Mouse (Mus musculus): ENCODE results near the gene Dpyd. TPM values are rescaled to one million over a fixed set of nuclear protein-coding genes. Genes with fewer than 3 reads are reported as not detected.

Dpyd gene
- 4.4 and 6.7 TPM in 2 replicates for polyA plus RNA-seq (2014; fragmentation: Nextera tagmentation; extraction: Ambion mirVana)

DNA sequence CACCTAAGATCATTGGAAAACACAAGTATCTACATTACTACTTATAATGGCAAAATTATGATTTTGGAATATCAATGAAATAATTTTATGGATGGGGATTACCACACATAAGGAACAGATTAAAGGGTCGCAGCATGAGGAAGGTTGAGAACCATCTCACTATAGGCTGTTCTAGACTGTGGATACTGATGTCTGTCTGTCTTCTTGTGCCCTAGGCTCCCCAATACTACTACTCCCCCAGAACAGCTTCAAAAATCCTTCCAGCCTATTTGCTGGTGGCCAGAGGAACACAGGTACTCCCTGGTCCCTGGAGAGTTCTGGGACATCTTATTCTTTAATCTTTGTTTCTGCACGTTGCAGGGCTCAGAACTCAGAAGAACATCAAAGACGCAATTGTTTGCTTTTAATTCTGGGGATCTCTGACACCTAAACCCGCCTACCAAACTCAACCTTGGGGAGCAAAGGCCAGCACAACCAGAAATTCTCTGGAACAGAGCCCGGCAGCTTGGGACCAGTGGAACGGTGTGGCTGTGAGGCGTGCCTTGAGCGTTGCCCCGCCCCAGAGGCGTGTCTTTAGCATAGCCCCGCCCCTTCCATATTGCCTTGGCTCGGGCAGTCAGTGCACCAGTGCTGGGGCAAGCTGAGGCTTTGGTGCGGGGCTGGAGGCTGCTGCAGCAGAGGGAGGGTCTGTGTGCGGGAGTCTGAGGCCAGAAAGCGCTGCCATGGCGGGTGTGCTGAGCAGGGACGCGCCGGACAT lies at the start of gene Dpyd:
TSS of gene Dpyd (plus strand) at position 576 of the 757 bp plus-strand sequence.
- H3K4me1 ChIP-seq (replicated peaks; ENCODE audit: control insufficient read depth, insufficient read depth, low read length) = no peaks in the 10 kb centered on the region
- peak; percentile 92 for DNase-seq (ENCODE audit: low spot score)
- H3K4me3 ChIP-seq (ENCODE audit: low read depth, low read length) = peak within 1 kb of the TSS; percentile 62
- H3K9ac ChIP-seq (ENCODE audit: low read length) = peak within 1 kb of the TSS; percentile 61
- no peaks in the 10 kb centered on the region for H3K36me3 ChIP-seq (ENCODE audit: control insufficient read depth, insufficient read depth, low read length)
- H3K9me3 ChIP-seq (ENCODE audit: control insufficient read depth, low read length) = no peaks in the 10 kb centered on the region
- peak within 1 kb of the TSS; percentile 85 for H3K4me2 ChIP-seq (ENCODE audit: low read depth, low read length, severe bottlenecking)
- no peak within 1 kb of the TSS for H3K27ac ChIP-seq (ENCODE audit: low read depth, low read length)
- H3K27me3 ChIP-seq (ENCODE audit: control insufficient read depth, insufficient read depth, low read length) = no peaks in the 10 kb centered on the region
- peak; percentile 100 for ATAC-seq (replicated peaks; ENCODE audit: low FRiP score)
- 5% methylated on average over 19 of the region's 19 CpGs for WGBS

DNA sequence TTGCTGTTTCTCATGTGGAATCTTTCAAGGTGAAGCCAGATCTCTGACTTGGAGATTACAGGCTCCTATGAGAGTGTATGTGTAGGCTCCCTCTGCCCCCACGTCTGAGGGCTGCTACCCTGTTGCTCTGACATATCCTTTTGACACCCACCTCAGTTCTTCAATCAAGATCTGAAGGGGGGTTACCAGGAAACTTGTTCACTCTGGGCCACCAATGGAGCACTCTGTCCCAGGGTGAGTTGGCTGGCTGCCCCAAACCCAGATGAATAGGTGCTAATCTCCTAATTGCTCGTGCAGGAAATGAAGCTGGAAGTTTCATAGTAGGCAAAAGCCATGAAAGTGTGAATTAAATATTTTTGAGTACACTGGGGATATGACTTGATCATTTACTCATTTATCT lies 24.3 kb upstream of the Dpyd start:
- ATAC-seq (replicated peaks; ENCODE audit: low FRiP score) (peak; percentile 38; the same call in 1 of the 2 replicates), DNase-seq (ENCODE audit: low spot score) (no peak)
- H3K27ac ChIP-seq (ENCODE audit: low read depth, low read length) = no peak overlapping the region
- H3K9ac ChIP-seq (ENCODE audit: low read length) = no peak overlapping the region
- H3K4me1 ChIP-seq (replicated peaks; ENCODE audit: control insufficient read depth, insufficient read depth, low read length) = no peaks in the 10 kb centered on the region
- no peak overlapping the region for H3K4me3 ChIP-seq (ENCODE audit: low read depth, low read length)
- no peaks in the 10 kb centered on the region for H3K9me3 ChIP-seq (ENCODE audit: control insufficient read depth, low read length)
- no peaks in the 10 kb centered on the region for H3K27me3 ChIP-seq (ENCODE audit: control insufficient read depth, insufficient read depth, low read length)
- H3K36me3 ChIP-seq (ENCODE audit: control insufficient read depth, insufficient read depth, low read length) = no peaks in the 10 kb centered on the region
- 26% methylated on average over 2 of the region's 2 CpGs for WGBS
- H3K4me2 ChIP-seq (ENCODE audit: low read depth, low read length, severe bottlenecking) = no peak overlapping the region

DNA sequence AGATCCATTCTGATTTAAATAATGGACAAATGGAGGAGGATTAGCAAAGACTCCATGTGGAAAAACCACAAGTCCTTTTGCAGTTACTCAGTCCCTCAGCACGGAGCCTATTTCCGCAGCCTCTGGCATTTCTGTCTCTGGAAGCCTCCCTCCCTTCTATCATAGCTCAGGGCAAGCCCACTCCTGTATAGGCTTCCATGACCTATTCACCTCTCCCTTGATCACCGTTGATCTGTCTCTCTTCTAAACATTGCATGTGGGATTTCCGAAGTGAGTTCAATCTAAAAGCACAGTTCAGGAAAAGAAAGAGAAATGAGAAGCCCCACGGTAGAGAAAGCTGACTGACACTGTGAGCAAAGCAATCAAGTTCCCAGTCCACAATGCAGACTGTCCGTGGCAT lies 20.2 kb upstream of the Dpyd start:
- Histone ChIP-seq H3K4me3 (ENCODE audit: low read depth, low read length) (no peak overlapping the region), H3K9me3 (ENCODE audit: control insufficient read depth, low read length) (no peaks in the 10 kb centered on the region), H3K4me1 (replicated peaks; ENCODE audit: control insufficient read depth, insufficient read depth, low read length) (no peaks in the 10 kb centered on the region), H3K36me3 (ENCODE audit: control insufficient read depth, insufficient read depth, low read length) (no peaks in the 10 kb centered on the region), H3K4me2 (ENCODE audit: low read depth, low read length, severe bottlenecking) (no peak overlapping the region), H3K27me3 (ENCODE audit: control insufficient read depth, insufficient read depth, low read length) (no peaks in the 10 kb centered on the region), H3K9ac (ENCODE audit: low read length) (no peak overlapping the region), H3K27ac (ENCODE audit: low read depth, low read length) (no peak overlapping the region)
- ATAC-seq (replicated peaks; ENCODE audit: low FRiP score) (no peak), DNase-seq (ENCODE audit: low spot score) (no peak)
- WGBS = 39% methylated on average over 6 of the region's 6 CpGs

DNA sequence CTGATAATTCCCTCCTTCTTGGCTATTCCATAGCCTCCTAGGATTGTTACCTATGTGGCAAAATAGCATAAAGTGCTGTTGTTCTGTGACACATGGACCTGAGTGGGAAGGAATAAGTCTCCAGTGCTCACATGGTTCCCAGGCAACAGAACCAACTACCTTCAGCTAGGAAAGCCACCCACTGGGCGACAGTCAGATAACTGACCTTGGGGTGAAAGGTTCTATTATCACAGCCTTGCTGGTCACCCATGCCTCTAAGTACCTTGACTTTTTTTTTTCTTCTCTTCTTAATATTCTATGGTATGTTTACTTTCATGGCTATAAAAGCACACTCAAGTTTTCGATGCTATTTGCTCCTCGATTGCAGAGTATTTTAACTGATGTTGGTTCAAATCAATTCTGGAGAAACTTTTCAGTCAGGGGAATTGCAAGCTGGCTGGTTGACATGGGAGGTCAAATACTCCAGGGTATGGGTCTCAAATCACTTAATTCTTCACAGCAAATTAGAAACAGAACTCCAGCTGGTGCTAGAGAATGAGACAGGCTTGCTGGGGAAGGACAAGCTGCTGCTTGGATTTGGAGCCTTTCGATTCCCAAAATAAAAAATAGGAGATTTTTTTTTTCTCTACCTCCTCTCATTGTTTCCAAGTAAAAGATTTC lies 14.2 kb upstream of the Dpyd start:
- Histone ChIP-seq H3K9me3 (ENCODE audit: control insufficient read depth, low read length) (no peaks in the 10 kb centered on the region), H3K27me3 (ENCODE audit: control insufficient read depth, insufficient read depth, low read length) (no peaks in the 10 kb centered on the region), H3K4me2 (ENCODE audit: low read depth, low read length, severe bottlenecking) (no peak overlapping the region), H3K4me3 (ENCODE audit: low read depth, low read length) (no peak overlapping the region), H3K9ac (ENCODE audit: low read length) (no peak overlapping the region), H3K27ac (ENCODE audit: low read depth, low read length) (no peak overlapping the region), H3K4me1 (replicated peaks; ENCODE audit: control insufficient read depth, insufficient read depth, low read length) (no peaks in the 10 kb centered on the region), H3K36me3 (ENCODE audit: control insufficient read depth, insufficient read depth, low read length) (no peaks in the 10 kb centered on the region)
- no peak for ATAC-seq (replicated peaks; ENCODE audit: low FRiP score)
- no peak for DNase-seq (ENCODE audit: low spot score)
- WGBS = 54% methylated on average over 4 of the region's 4 CpGs

DNA sequence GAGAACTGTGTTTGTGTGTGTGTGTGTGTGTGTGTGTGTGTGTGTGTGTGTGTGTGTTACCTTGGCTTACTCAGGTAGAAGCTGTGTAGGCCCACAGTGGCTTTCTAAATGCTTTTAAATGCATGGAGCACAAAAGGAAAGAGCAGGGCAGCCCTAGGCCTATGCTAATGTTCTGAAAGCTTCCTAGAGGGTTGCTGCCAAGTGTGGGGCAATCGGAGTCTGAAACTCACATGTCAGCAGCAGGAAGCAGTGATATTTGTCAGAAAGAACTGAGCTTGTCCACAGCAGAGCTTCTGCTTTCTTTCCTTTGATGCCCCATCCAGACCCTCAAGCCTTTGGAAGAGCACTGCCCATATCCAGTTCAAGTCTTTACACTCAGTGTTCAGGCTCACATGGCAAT lies 4.3 kb upstream of the Dpyd start:
- ATAC-seq (replicated peaks; ENCODE audit: low FRiP score) = no peak
- no peak for DNase-seq (ENCODE audit: low spot score)

DNA sequence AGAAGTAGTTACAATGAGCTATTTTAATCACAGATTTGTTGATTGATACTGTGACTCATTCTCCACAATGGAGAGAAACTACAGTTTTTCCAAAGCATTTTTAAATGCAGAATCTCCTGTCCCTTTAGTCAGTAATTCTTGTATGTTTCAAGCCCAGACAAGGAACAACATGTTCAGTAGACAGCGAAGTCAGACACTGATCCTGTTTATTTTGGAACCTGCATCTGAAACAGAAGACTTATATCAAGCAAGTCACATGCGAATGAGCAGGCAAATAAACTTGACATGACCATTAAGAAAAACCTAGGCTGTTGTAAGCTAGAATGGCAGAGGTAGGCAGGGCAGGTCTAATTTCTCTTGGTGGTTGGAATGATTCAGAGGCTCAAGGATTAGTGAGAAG lies 2.0 kb upstream of the Dpyd start:
- ATAC-seq (replicated peaks; ENCODE audit: low FRiP score) (no peak), DNase-seq (ENCODE audit: low spot score) (no peak)
- Histone ChIP-seq H3K27me3 (ENCODE audit: control insufficient read depth, insufficient read depth, low read length) (no peaks in the 10 kb centered on the region), H3K9ac (ENCODE audit: low read length) (no peak overlapping the region), H3K27ac (ENCODE audit: low read depth, low read length) (no peak overlapping the region), H3K9me3 (ENCODE audit: control insufficient read depth, low read length) (no peaks in the 10 kb centered on the region), H3K4me1 (replicated peaks; ENCODE audit: control insufficient read depth, insufficient read depth, low read length) (no peaks in the 10 kb centered on the region), H3K4me2 (ENCODE audit: low read depth, low read length, severe bottlenecking) (no peak overlapping the region), H3K36me3 (ENCODE audit: control insufficient read depth, insufficient read depth, low read length) (no peaks in the 10 kb centered on the region), H3K4me3 (ENCODE audit: low read depth, low read length) (no peak overlapping the region)
- WGBS = 91% methylated on average over 2 of the region's 2 CpGs

More for the DNA sequence above, 4.3 kb upstream of the Dpyd start:
- Histone ChIP-seq H3K4me1 (replicated peaks; ENCODE audit: control insufficient read depth, insufficient read depth, low read length) (no peaks in the 10 kb centered on the region), H3K36me3 (ENCODE audit: control insufficient read depth, insufficient read depth, low read length) (no peaks in the 10 kb centered on the region), H3K4me2 (ENCODE audit: low read depth, low read length, severe bottlenecking) (no peak overlapping the region), H3K27ac (ENCODE audit: low read depth, low read length) (no peak overlapping the region), H3K9ac (ENCODE audit: low read length) (no peak overlapping the region), H3K9me3 (ENCODE audit: control insufficient read depth, low read length) (no peaks in the 10 kb centered on the region), H3K4me3 (ENCODE audit: low read depth, low read length) (no peak overlapping the region), H3K27me3 (ENCODE audit: control insufficient read depth, insufficient read depth, low read length) (no peaks in the 10 kb centered on the region)
- 75% methylated on average over 1 of the region's 1 CpGs for WGBS

DNA sequence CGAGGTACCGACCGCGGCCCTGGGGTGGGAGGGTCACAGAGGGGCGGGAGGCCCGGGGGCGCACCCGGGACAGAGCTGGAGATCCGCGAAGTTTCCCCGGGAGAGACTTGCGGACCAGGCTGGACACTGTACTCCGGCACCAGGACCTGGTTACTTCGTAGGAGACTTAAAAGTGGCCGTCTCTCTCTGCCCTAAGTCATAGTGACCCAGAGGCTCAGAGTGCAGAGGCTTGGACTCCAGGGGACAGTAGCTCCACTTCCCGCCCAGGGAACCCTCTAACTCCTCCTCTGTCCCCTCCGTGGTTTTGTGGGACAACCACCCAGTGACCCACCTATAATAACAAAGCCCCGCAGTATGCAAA lies 362 bp downstream of the Dpyd start:
- Histone ChIP-seq H3K9me3 (ENCODE audit: control insufficient read depth, low read length) (no peaks in the 10 kb centered on the region), H3K4me3 (ENCODE audit: low read depth, low read length) (peak overlapping the region; percentile 62), H3K9ac (ENCODE audit: low read length) (peak overlapping the region; percentile 61), H3K27ac (ENCODE audit: low read depth, low read length) (no peak overlapping the region), H3K4me1 (replicated peaks; ENCODE audit: control insufficient read depth, insufficient read depth, low read length) (no peaks in the 10 kb centered on the region), H3K27me3 (ENCODE audit: control insufficient read depth, insufficient read depth, low read length) (no peaks in the 10 kb centered on the region), H3K4me2 (ENCODE audit: low read depth, low read length, severe bottlenecking) (peak overlapping the region; percentile 85), H3K36me3 (ENCODE audit: control insufficient read depth, insufficient read depth, low read length) (no peaks in the 10 kb centered on the region)
- DNase-seq (ENCODE audit: low spot score) = no peak
- no peak; the same call in 1 of the 2 replicates for ATAC-seq (replicated peaks; ENCODE audit: low FRiP score)
- under 1% methylated on average over 18 of the region's 18 CpGs for WGBS

DNA sequence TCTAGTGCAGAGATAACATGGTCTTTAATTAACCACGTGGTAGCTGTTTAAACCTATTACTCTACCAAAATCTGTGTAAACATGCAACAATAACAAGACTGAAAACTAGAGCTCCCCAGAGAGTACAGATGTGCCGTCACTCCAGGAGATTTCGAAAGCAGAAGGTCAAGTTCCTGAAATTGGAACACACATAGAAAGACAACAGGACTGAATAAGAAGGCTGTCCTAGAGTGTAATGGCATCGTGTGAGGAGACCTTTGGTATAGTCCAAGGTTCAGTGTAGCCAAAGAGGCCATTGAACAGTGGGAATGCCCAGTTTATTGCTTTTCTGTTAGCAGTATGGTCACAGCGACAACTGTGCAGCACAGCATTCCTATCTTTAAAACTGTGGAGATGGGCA lies 4.8 kb downstream of the Dpyd start:
- no peak for DNase-seq (ENCODE audit: low spot score)
- WGBS = 74% methylated on average over 5 of the region's 5 CpGs
- Histone ChIP-seq H3K9ac (ENCODE audit: low read length) (no peak overlapping the region), H3K9me3 (ENCODE audit: control insufficient read depth, low read length) (no peaks in the 10 kb centered on the region), H3K4me2 (ENCODE audit: low read depth, low read length, severe bottlenecking) (no peak overlapping the region), H3K27me3 (ENCODE audit: control insufficient read depth, insufficient read depth, low read length) (no peaks in the 10 kb centered on the region), H3K4me3 (ENCODE audit: low read depth, low read length) (no peak overlapping the region), H3K36me3 (ENCODE audit: control insufficient read depth, insufficient read depth, low read length) (no peaks in the 10 kb centered on the region), H3K4me1 (replicated peaks; ENCODE audit: control insufficient read depth, insufficient read depth, low read length) (no peaks in the 10 kb centered on the region), H3K27ac (ENCODE audit: low read depth, low read length) (no peak overlapping the region)
- ATAC-seq (replicated peaks; ENCODE audit: low FRiP score) = no peak

DNA sequence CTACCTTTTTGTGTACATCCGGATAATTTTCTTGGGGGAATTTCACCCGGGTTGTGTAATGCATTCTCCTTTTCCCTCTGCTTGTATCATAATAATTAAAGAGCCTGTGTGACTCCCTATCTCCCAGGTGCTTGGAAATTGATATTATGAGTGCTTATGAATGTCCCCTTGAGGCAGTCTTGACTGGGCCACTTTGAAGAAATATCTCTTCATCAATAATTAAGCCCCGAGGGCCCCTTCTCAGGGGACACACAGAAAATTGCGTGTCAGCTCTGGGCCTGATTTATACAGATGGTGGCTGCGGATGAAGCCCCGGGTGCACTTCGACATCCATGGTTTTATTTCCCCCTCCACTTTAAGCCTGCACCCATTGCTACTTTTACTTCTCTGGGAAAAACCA lies 8.3 kb downstream of the Dpyd start:
- no peaks in the 10 kb centered on the region for H3K9me3 ChIP-seq (ENCODE audit: control insufficient read depth, low read length)
- no peak overlapping the region for H3K27ac ChIP-seq (ENCODE audit: low read depth, low read length)
- H3K4me3 ChIP-seq (ENCODE audit: low read depth, low read length) = no peak overlapping the region
- DNase-seq (ENCODE audit: low spot score) (no peak), ATAC-seq (replicated peaks; ENCODE audit: low FRiP score) (no peak)
- WGBS = 83% methylated on average over 7 of the region's 7 CpGs
- no peak overlapping the region for H3K9ac ChIP-seq (ENCODE audit: low read length)
- H3K4me2 ChIP-seq (ENCODE audit: low read depth, low read length, severe bottlenecking) = no peak overlapping the region
- no peaks in the 10 kb centered on the region for H3K4me1 ChIP-seq (replicated peaks; ENCODE audit: control insufficient read depth, insufficient read depth, low read length)
- H3K36me3 ChIP-seq (ENCODE audit: control insufficient read depth, insufficient read depth, low read length) = no peaks in the 10 kb centered on the region
- H3K27me3 ChIP-seq (ENCODE audit: control insufficient read depth, insufficient read depth, low read length) = no peaks in the 10 kb centered on the region

Measured in forebrain, embryonic 11.5 days (tissue).